Mouse (Mus musculus): ENCODE measurements around the gene Wnt2b. TPM values are rescaled to one million over a fixed set of nuclear protein-coding genes. Genes with fewer than 3 reads are reported as not detected.

Gene Wnt2b
- total RNA-seq, 4 experiments from 2014 or later: 0.38 to 2.0 (median 0.60) TPM

DNA sequence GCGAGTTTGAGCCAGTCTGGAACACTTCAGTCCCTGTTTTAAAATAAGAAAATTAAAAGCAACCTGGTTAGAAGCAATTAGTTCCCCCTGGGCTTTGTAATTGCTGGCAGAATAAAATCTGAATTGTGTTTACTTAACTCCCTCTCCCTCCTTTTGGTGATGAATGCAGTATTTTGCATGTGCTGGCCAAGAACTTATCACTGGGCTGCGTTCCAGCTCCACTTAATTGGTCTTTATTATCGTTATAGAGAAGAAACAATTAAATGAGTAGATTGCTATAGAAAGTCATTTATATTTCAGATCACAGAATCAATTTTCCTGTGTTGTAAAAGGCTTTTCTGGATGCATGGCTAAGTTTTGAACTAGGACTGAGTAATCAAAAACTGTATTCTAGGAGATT is 65.6 kb downstream of the Wnt2b start:
- DNase-seq (ENCODE audit: low spot score): no peak

Other genes with a start within 250 kb of the Wnt2b start
- gene Ppm1j, start 180.9 kb downstream of the Wnt2b start, total RNA-seq (2022): 10 to 100 TPM; 20.1 to 28.4 (median 25.3) TPM
- gene Fam19a3, start 180.1 kb downstream of the Wnt2b start, total RNA-seq (2022): 1 to 10 TPM in 3 of 4 experiments, under 1 TPM in 1; 0.72 to 2.1 (median 1.2) TPM
- gene Rhoc, start 173.5 kb downstream of the Wnt2b start, total RNA-seq (2022): 10 to 100 TPM; 64.8 to 83.5 (median 79.3) TPM
- gene Mov10, start 143.4 kb downstream of the Wnt2b start, total RNA-seq (2022): 10 to 100 TPM in 1 of 4 experiments, 1 to 10 TPM in 3; 3.6 to 10.0 (median 6.6) TPM
- 10 to 100 TPM; 16.8 to 20.1 (median 17.3) TPM for gene St7l, start 97.9 kb downstream of the Wnt2b start, total RNA-seq (2022)
- 10 to 100 TPM; 24.7 to 32.7 (median 29.6) TPM for gene Capza1, start 97.4 kb downstream of the Wnt2b start, total RNA-seq (2022)
- gene Cttnbp2nl, start 91.2 kb upstream of the Wnt2b start, total RNA-seq (2022): 10 to 100 TPM; 14.0 to 21.4 (median 15.6) TPM
- not detected for gene 4930564D02Rik, start 104.9 kb upstream of the Wnt2b start, total RNA-seq (2022)

Measured in heart, adult 8-10 months (tissue).